Mouse (Mus musculus) C2C12 (cell line): Measurements from ENCODE around the gene Kif16b.

Experiments used
- CTCF ChIP-seq: IDR thresholded peaks from one replicate; pipeline ENCODE4 v1.5.1; 2011; ENCODE audit not compliant: control insufficient read depth, insufficient read depth, insufficient read length
- FOSL1 ChIP-seq: IDR thresholded peaks from one replicate; pipeline ENCODE4 v1.8.0; 2011; ENCODE audit warnings: mild to moderate bottlenecking, low read length; ENCODE audit not compliant: poor library complexity, insufficient read depth, severe bottlenecking
- USF1 ChIP-seq: IDR thresholded peaks from one replicate; pipeline ENCODE4 v1.6.1; 2011; ENCODE audit warnings: low read depth, mild to moderate bottlenecking, control low read depth, moderate library complexity

GRCm38 (mm10) chr2:142907056-142907455 is 5.7 kb upstream of the Kif16b start:
- TF ChIP-seq USF1 (no peak), CTCF (no peak), FOSL1 (no peak)
